Mouse (Mus musculus) MEL (cell line): ENCODE measurements at regions not wholly inside any gene's neighbourhood (a gene's known extent, or its start where the extent isn't known, plus 50 kb on each side); places are given as distances from the start of the nearest gene placed in this dataset.

Source experiments
- DNase-seq: peaks from one replicate; pipeline ENCODE4 v3.0.0; 2011; ENCODE audit warnings: low read depth, low spot score
- H3K27ac ChIP-seq: 2 replicates; pipeline ENCODE4 v1.5.1; 2012; ENCODE audit warnings: low read depth, mild to moderate bottlenecking, control low read depth, low read length, moderate library complexity; ENCODE audit not compliant: control insufficient read depth
- H3K27me3 ChIP-seq, 2 experiments: fragments of 150-350 bp in 1 of 2; sonication (generic) in 1 of 2; 2 replicates each; pipeline ENCODE4 v1.6.1; 2012; ENCODE audit warnings: low read length in 2 of 2, mild to moderate bottlenecking in 2 of 2, improper control_type of control experiment in 1 of 2, moderate library complexity in 1 of 2; ENCODE audit not compliant: insufficient read depth in 2 of 2, control insufficient read depth in 1 of 2
- H3K36me3 ChIP-seq, 2 experiments: 2 replicates each; pipeline ENCODE4 v1.6.1; 2012 to 2014; ENCODE audit warnings: low read length in 2 of 2, improper control_type of control experiment in 1 of 2, inconsistent platforms in 1 of 2, mild to moderate bottlenecking in 1 of 2; ENCODE audit not compliant: insufficient read depth in 2 of 2, control insufficient read depth in 1 of 2
- H3K4me1 ChIP-seq, 2 experiments: fragments of 150-350 bp in 1 of 2; sonication (generic) in 1 of 2; 2 replicates each; pipeline ENCODE4 v1.6.1; 2012; ENCODE audit warnings: low read length in 2 of 2, improper control_type of control experiment in 1 of 2, mild to moderate bottlenecking in 1 of 2; ENCODE audit not compliant: insufficient read depth in 2 of 2, control insufficient read depth in 1 of 2
- H3K4me3 ChIP-seq, 2 experiments: fragments of 150-350 bp in 1 of 2; sonication (generic) in 1 of 2; 2 replicates each; pipeline ENCODE4 v1.5.1; 2012; ENCODE audit warnings: low read depth in 2 of 2, low read length in 2 of 2, mild to moderate bottlenecking in 2 of 2, moderate library complexity in 2 of 2, control low read depth in 1 of 2, improper control_type of control experiment in 1 of 2; ENCODE audit not compliant: control insufficient read depth in 1 of 2, insufficient read depth in 1 of 2
- H3K79me2 ChIP-seq: 2 replicates; pipeline ENCODE4 v1.6.1; 2012; ENCODE audit warnings: mild to moderate bottlenecking, low read length, moderate library complexity; ENCODE audit not compliant: control insufficient read depth, poor library complexity, insufficient read depth
- H3K9ac ChIP-seq: 2 replicates; pipeline ENCODE4 v1.6.1; 2012; ENCODE audit warnings: low read depth, mild to moderate bottlenecking, control low read depth, low read length, moderate library complexity; ENCODE audit not compliant: control insufficient read depth, poor library complexity, severe bottlenecking
- H3K9me3 ChIP-seq: fragments of 150-350 bp; sonication (generic); replicated peaks from 2 replicates; pipeline ENCODE4 v1.6.1; 2012; ENCODE audit warnings: mild to moderate bottlenecking, low read length, improper control_type of control experiment, moderate library complexity; ENCODE audit not compliant: insufficient read depth
- BHLHE40 ChIP-seq: IDR thresholded peaks from 2 replicates; pipeline ENCODE4 v1.6.1; 2012; ENCODE audit warnings: low read depth, mild to moderate bottlenecking, inconsistent platforms, low read length, improper control_type of control experiment, borderline replicate concordance
- CHD1 ChIP-seq: IDR thresholded peaks from 2 replicates; pipeline ENCODE4 v1.6.1; 2012; ENCODE audit warnings: low read depth, mild to moderate bottlenecking, inconsistent platforms, low read length, improper control_type of control experiment
- ELF1 ChIP-seq: IDR thresholded peaks from 2 replicates; pipeline ENCODE4 v1.6.1; 2014; ENCODE audit warnings: low read depth, mild to moderate bottlenecking, inconsistent platforms, low read length, improper control_type of control experiment, moderate library complexity
- EP300 ChIP-seq, 2 experiments: IDR thresholded peaks; 2 replicates each; pipeline ENCODE4 v1.6.1; 2011; ENCODE audit warnings: improper control_type of control experiment in 2 of 2, low read length in 2 of 2, low read depth in 1 of 2, mild to moderate bottlenecking in 1 of 2
- GABPA ChIP-seq: IDR thresholded peaks from 2 replicates; pipeline ENCODE4 v1.6.1; 2012; ENCODE audit warnings: low read depth, mild to moderate bottlenecking, inconsistent platforms, low read length, improper control_type of control experiment, moderate library complexity
- JUND ChIP-seq: IDR thresholded peaks from 2 replicates; pipeline ENCODE4 v1.6.1; 2011; ENCODE audit warnings: low read depth, mild to moderate bottlenecking, improper control_type of control experiment, low read length
- MXI1 ChIP-seq: IDR thresholded peaks from 2 replicates; pipeline ENCODE4 v1.6.1; 2011; ENCODE audit warnings: mild to moderate bottlenecking, low read depth, low read length, improper control_type of control experiment
- NRF1 ChIP-seq: IDR thresholded peaks from 2 replicates; pipeline ENCODE4 v1.6.1; 2014; ENCODE audit warnings: low read depth, mild to moderate bottlenecking, inconsistent platforms, low read length, improper control_type of control experiment, moderate library complexity; ENCODE audit not compliant: poor library complexity, insufficient read depth, severe bottlenecking
- POLR2AphosphoS5 ChIP-seq: IDR thresholded peaks from 2 replicates; pipeline ENCODE4 v1.6.1; 2012; ENCODE audit warnings: low read depth, borderline replicate concordance, mild to moderate bottlenecking, inconsistent platforms, low read length, moderate library complexity, mixed read lengths
- TAL1 ChIP-seq: IDR thresholded peaks from 2 replicates; pipeline ENCODE4 v1.6.1; 2012; ENCODE audit warnings: mild to moderate bottlenecking, inconsistent platforms, low read length, moderate library complexity, mixed read lengths
- TBP ChIP-seq: IDR thresholded peaks from 2 replicates; pipeline ENCODE4 v1.8.0; 2011; ENCODE audit warnings: low read depth, low read length, improper control_type of control experiment
- TCF12 ChIP-seq: IDR thresholded peaks from 2 replicates; pipeline ENCODE4 v1.6.1; 2014; ENCODE audit warnings: low read depth, mild to moderate bottlenecking, inconsistent platforms, low read length, improper control_type of control experiment, moderate library complexity
- UBTF ChIP-seq: IDR thresholded peaks from 2 replicates; pipeline ENCODE4 v1.6.1; 2012; ENCODE audit warnings: low read depth, mild to moderate bottlenecking, inconsistent platforms, low read length, improper control_type of control experiment, moderate library complexity, borderline replicate concordance; ENCODE audit not compliant: insufficient read depth
- USF1 ChIP-seq: IDR thresholded peaks from 2 replicates; pipeline ENCODE4 v1.6.1; 2014; ENCODE audit warnings: low read depth, mild to moderate bottlenecking, inconsistent platforms, low read length, improper control_type of control experiment, moderate library complexity
- USF2 ChIP-seq, 2 experiments: IDR thresholded peaks; 2 replicates each; pipeline ENCODE4 v1.6.1; 2011 to 2012; ENCODE audit warnings: improper control_type of control experiment in 2 of 2, low read length in 2 of 2, borderline replicate concordance in 1 of 2, inconsistent platforms in 1 of 2, low read depth in 1 of 2, mild to moderate bottlenecking in 1 of 2; ENCODE audit not compliant: insufficient read depth in 1 of 2
- ZMIZ1 ChIP-seq: IDR thresholded peaks from 2 replicates; pipeline ENCODE4 v1.6.1; 2012; ENCODE audit warnings: low read depth, mild to moderate bottlenecking, inconsistent platforms, low read length, improper control_type of control experiment, moderate library complexity
- ZNF384 ChIP-seq: IDR thresholded peaks from 2 replicates; pipeline ENCODE4 v1.6.1; 2012; ENCODE audit warnings: low read depth, mild to moderate bottlenecking, inconsistent platforms, low read length, improper control_type of control experiment

GRCm38 (mm10) chr8:103313576-103313975 lies 528.1 kb upstream of the Cdh11 start:
- TF ChIP-seq USF1 (no peak), TBP (no peak), ELF1 (no peak), TAL1 (no peak), ZNF384 (no peak), JUND (no peak), TCF12 (no peak), MXI1 (no peak), USF2 (IDR thresholded peaks at IDR 0.05; ENCODE audit: borderline replicate concordance in 1 of 2, insufficient read depth in 1 of 2, low read depth in 1 of 2, low read length in 2 of 2) (no peak), NRF1 (no peak), EP300 (IDR thresholded peaks at IDR 0.05; ENCODE audit: low read depth in 1 of 2, low read length in 2 of 2) (no peak)
- Histone ChIP-seq H3K4me1 (no peaks in the 10 kb centered on the region), H3K27me3 (no peaks in the 10 kb centered on the region), H3K36me3 (no peaks in the 10 kb centered on the region), H3K9me3 (no peaks in the 10 kb centered on the region), H3K9ac (no peak overlapping the region), H3K4me3 (no peak overlapping the region), H3K27ac (no peak overlapping the region), H3K79me2 (no peaks in the 10 kb centered on the region)
- DNase-seq: no peak

GRCm38 (mm10) chr8:103314279-103315022 lies 529.0 kb upstream of the Cdh11 start:
- no peak overlapping the region for H3K9ac ChIP-seq
- TF ChIP-seq JUND (no peak), GABPA (no peak), BHLHE40 (no peak), ZNF384 (no peak), CHD1 (no peak), ZMIZ1 (no peak), UBTF (no peak), POLR2AphosphoS5 (no peak)
- TF ChIP-seq, all 39 proteins: peak for 0
- H3K9me3 ChIP-seq: no peaks in the 10 kb centered on the region
- H3K79me2 ChIP-seq: no peaks in the 10 kb centered on the region
- no peak overlapping the region for H3K27ac ChIP-seq
- no peak for DNase-seq
- H3K36me3 ChIP-seq: no peaks in the 10 kb centered on the region
- no peaks in the 10 kb centered on the region for H3K27me3 ChIP-seq
- H3K4me1 ChIP-seq: no peaks in the 10 kb centered on the region
- no peak overlapping the region for H3K4me3 ChIP-seq
